Mouse (Mus musculus) embryonic facial prominence, embryonic 11.5 days (tissue): ENCODE measurements around the gene Usp8. TPM values are rescaled to one million over a fixed set of nuclear protein-coding genes. Genes with fewer than 3 reads are reported as not detected.
A peak's percentile ranks its signal among the peaks of the same experiment; 100 is the strongest.

Experiments
- ATAC-seq: fragments of 200-750 bp; cut with Nextera tagmentation; replicated peaks from 2 replicates; pipeline ENCODE4 v1.8.0; 2017; ENCODE audit warnings: low read depth; ENCODE audit not compliant: insufficient number of reproducible peaks, low FRiP score, low TSS enrichment
- DNase-seq: peaks from one replicate; pipeline ENCODE4 v3.0.0-alpha.2; 2015; ENCODE audit warnings: low spot score
- H3K27ac ChIP-seq: fragments of 300-500 bp; sonication (generic); replicated peaks from 2 replicates; pipeline ENCODE4 v1.5.1; 2014; ENCODE audit warnings: mild to moderate bottlenecking, low read depth, low read length, control low read depth
- H3K27me3 ChIP-seq: fragments of 300-500 bp; sonication (generic); 2 replicates; pipeline ENCODE4 v1.6.1; 2014; ENCODE audit warnings: mild to moderate bottlenecking, low read length, moderate library complexity, mixed read lengths; ENCODE audit not compliant: control insufficient read depth, insufficient read depth
- H3K36me3 ChIP-seq: fragments of 300-500 bp; sonication (generic); replicated peaks from 2 replicates; pipeline ENCODE4 v1.6.1; 2014; ENCODE audit warnings: low read depth, mild to moderate bottlenecking, low read length, moderate library complexity, mixed read lengths; ENCODE audit not compliant: control insufficient read depth, insufficient read depth
- H3K4me1 ChIP-seq: fragments of 300-500 bp; sonication (generic); 2 replicates; pipeline ENCODE4 v1.6.1; 2014; ENCODE audit warnings: low read length, mixed read lengths; ENCODE audit not compliant: control insufficient read depth, insufficient read depth
- H3K4me2 ChIP-seq: fragments of 300-500 bp; sonication (generic); 2 replicates; pipeline ENCODE4 v1.6.1; 2014; ENCODE audit warnings: low read depth, mild to moderate bottlenecking, control low read depth, low read length, moderate library complexity
- H3K4me3 ChIP-seq: fragments of 300-500 bp; sonication (generic); 2 replicates; pipeline ENCODE4 v1.5.1; 2014; ENCODE audit warnings: low read depth, low read length, control low read depth
- H3K9ac ChIP-seq: fragments of 300-500 bp; sonication (generic); replicated peaks from 2 replicates; pipeline ENCODE4 v1.6.1; 2014; ENCODE audit warnings: mild to moderate bottlenecking, control low read depth, low read length
- H3K9me3 ChIP-seq: fragments of 300-500 bp; sonication (generic); replicated peaks from 2 replicates; pipeline ENCODE4 v1.6.1; 2016; ENCODE audit warnings: mild to moderate bottlenecking, low read length, inconsistent platforms, mixed read lengths; ENCODE audit not compliant: control insufficient read depth
- WGBS: fragments of 180-500 bp; shearing (Covaris S2); extraction: QIAGEN DNeasy Blood & Tissue Kit; methylation state at CpG from one replicate; pipeline ENCODE4 v1.1.7; 2014; 5-methylcytosine and 5-hydroxymethylcytosine counted together
- polyA plus RNA-seq: library from polyadenylated mRNA; unstranded; fragments of >200 nt; fragmentation: Nextera tagmentation; extraction: Ambion mirVana; gene quantifications from 2 replicates; pipeline ENCODE4 v1.2.1, GENCODE M21; 2014

The Usp8 gene
- polyA plus RNA-seq, result 48.6 and 52.5 TPM in 2 replicates

DNA sequence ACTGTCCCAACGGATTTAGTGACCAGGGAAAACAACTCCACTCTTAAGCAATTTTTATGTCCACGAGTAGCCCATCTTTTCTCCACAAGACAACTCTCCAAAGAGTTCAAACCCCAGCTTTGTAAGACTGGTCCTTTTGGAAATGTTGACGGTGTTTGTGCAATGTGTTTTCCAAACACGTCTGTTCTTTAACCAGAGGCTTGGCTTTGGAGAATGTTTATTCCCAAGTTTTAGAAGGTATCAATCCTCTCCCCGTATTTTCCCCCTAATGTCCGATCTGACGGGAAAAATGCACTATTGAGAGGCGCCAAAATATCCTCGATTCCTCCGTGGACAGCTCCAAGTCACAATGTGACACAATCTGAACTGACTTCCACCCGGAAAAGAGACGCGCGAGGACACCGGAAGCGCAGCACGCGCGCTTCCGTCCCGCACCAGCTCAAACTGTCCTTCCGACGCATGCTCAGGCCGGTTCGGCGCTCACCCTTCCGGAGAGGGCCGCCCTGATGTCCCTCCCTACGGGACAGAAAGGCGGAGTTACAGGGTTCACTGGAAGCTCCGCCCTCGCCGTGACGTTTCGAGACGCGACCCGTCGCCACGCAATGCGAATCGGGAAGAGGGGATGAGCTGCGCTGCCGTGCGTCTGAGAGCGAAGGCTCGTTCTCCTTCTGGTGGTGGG lies at the start of gene Usp8:
Gene Usp8 (plus strand): TSS at position 570 of the 679 bp plus-strand sequence.
- peak; percentile 98 for DNase-seq
- no peaks in the 10 kb centered on the region for H3K27me3 ChIP-seq
- H3K27ac ChIP-seq, result 0 out of 2 replicates have a peak within 1 kb of the TSS, but pooled peaks have one; percentile 47
- H3K36me3 ChIP-seq, result no peaks in the 10 kb centered on the region
- H3K9me3 ChIP-seq, result no peaks in the 10 kb centered on the region
- H3K4me2 ChIP-seq, result peak within 1 kb of the TSS; percentile 48
- H3K4me3 ChIP-seq, result peak within 1 kb of the TSS; percentile 89
- no peaks in the 10 kb centered on the region for H3K4me1 ChIP-seq
- peak within 1 kb of the TSS; percentile 91 for H3K9ac ChIP-seq
- ATAC-seq, result peak; percentile 99
- WGBS, result 2% methylated on average over 47 of the region's 47 CpGs

DNA sequence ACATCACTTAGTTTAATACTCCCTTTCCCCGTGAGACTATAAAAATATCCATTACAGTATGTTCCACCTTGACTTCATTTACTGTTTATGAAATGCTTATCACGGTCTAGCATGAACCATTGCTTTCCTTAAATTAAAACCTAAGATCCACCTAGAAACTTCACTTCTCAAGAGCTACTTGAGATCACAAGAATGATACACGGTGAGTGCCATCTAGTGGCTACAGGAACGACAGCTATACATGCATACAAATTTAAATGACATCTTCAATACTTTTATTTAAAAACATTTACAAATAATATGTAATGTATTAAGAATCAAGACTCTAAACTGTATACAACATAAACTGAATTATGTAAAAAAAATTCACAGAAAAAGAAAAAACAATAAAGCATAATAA lies 43.6 kb upstream of the Usp8 start:
- DNase-seq (peak; percentile 62), ATAC-seq (no peak)
- no peaks in the 10 kb centered on the region for H3K4me1 ChIP-seq
- no peak overlapping the region for H3K27ac ChIP-seq
- no peaks in the 10 kb centered on the region for H3K27me3 ChIP-seq
- H3K4me3 ChIP-seq, result no peak overlapping the region
- WGBS, result 68% methylated on average over 4 of the region's 4 CpGs
- H3K9me3 ChIP-seq, result no peaks in the 10 kb centered on the region
- no peak overlapping the region for H3K9ac ChIP-seq
- H3K4me2 ChIP-seq, result no peak overlapping the region
- no peaks in the 10 kb centered on the region; the same call in 1 of the 2 replicates for H3K36me3 ChIP-seq

DNA sequence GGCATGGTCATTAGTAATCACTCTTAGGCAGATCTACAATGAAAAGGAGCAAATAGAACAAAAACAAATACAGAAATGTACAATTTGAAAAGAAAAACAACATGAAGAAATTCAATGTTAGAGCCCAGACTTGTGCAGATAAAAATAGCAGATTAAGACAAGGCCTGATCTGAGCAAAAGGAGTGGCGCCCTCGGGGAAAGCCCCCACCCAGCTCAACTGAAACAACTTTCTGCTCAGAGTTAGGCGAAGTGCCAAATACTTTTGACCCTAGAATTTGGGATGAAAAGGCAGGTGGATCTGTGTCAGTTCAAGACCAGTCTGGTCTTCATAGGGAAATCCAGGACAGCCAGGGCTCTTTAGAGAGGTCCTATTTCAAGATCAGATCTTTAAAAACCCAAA lies 41.1 kb upstream of the Usp8 start:
- no peak for ATAC-seq
- Histone ChIP-seq H3K9ac (no peak overlapping the region), H3K4me2 (no peak overlapping the region), H3K9me3 (no peaks in the 10 kb centered on the region), H3K4me1 (no peaks in the 10 kb centered on the region), H3K36me3 (no peaks in the 10 kb centered on the region; the same call in 1 of the 2 replicates), H3K27me3 (no peaks in the 10 kb centered on the region), H3K27ac (no peak overlapping the region), H3K4me3 (no peak overlapping the region)
- no peak for DNase-seq
- 88% methylated on average over 3 of the region's 3 CpGs for WGBS

DNA sequence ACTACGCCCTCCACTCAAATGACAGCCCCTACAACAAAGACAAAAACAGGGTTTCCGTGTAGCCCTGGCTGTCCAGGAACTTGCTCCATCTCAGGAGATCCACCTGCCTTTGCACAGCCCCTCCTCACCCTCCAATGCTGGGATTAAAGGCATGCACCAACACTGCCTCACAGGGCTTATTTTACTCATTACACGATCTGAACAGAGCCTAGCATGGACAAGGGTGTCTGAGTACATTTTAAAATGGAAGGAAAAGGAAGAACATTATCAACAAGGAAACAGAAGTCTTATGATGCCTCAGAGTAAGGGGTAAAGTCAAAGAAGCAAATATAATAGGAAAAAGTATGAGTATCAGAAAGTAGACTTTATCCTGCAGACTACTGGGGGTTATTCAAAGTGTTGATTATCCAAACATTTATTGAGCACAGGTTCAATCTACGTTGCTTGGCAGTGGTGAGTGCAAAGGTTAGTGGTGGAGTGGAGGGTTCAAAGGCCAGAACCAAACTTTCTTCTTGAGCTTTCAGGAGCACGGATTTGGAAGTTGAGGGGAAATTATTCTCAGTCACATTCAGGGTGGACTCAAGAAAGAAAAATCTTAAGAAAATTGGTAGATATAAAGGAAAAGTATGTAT lies 38.4 kb upstream of the Usp8 start:
- Histone ChIP-seq H3K27me3 (no peaks in the 10 kb centered on the region), H3K36me3 (no peaks in the 10 kb centered on the region; the same call in 1 of the 2 replicates), H3K4me2 (no peak overlapping the region), H3K4me3 (no peak overlapping the region), H3K9ac (no peak overlapping the region), H3K4me1 (no peaks in the 10 kb centered on the region), H3K9me3 (no peaks in the 10 kb centered on the region), H3K27ac (no peak overlapping the region)
- 92% methylated on average over 5 of the region's 5 CpGs for WGBS
- DNase-seq, result no peak
- no peak for ATAC-seq

DNA sequence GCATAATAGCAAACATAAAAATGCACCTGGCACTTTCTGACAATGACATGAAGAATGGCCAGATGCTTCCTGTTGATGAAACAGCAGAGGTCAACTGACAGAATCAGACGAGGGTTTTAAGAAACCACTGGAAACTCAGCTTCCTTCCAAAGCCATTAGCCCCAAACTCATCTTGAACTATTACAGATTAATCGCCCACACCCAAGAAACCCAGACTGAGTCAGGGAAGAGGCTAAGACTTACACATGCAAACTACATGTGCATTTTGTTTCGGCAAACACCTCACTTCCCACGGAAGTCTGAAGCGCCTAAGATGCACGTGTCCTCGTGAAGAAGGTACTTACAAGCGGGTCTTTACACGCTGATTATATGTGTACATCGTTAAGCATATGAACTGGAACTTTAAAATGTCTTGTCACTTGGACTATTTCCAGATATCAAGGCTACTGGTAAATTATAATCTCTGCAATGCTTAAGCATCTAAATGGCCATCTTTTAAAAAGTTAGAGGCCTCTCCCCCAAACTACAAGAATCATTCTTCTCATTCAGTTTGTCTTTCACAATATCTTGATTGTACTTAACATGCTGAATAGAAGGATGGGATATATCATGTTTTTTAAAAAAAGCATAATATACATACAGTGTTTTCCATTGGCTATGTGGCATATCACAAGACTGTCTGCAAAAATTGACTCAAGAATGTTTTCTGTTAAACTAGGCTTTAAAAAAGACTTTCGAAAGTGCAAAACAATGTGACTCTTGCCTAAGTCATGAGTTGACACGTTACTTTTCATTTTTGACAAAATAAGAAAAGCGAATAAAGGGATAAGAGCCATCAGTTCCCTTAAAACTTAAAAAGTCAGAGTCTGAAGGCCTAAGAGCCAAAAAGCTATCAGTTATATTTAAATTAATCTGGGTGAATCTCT lies 33.5 kb upstream of the Usp8 start:
- no peak for ATAC-seq
- Histone ChIP-seq H3K27ac (no peak overlapping the region), H3K9ac (peak overlapping the region; percentile 100), H3K9me3 (no peaks in the 10 kb centered on the region), H3K36me3 (no peaks in the 10 kb centered on the region; the same call in 1 of the 2 replicates), H3K4me2 (peak overlapping the region; percentile 27), H3K4me1 (no peaks in the 10 kb centered on the region), H3K4me3 (peak overlapping the region; percentile 86), H3K27me3 (no peaks in the 10 kb centered on the region)
- 70% methylated on average over 13 of the region's 13 CpGs for WGBS
- DNase-seq, result no peak

DNA sequence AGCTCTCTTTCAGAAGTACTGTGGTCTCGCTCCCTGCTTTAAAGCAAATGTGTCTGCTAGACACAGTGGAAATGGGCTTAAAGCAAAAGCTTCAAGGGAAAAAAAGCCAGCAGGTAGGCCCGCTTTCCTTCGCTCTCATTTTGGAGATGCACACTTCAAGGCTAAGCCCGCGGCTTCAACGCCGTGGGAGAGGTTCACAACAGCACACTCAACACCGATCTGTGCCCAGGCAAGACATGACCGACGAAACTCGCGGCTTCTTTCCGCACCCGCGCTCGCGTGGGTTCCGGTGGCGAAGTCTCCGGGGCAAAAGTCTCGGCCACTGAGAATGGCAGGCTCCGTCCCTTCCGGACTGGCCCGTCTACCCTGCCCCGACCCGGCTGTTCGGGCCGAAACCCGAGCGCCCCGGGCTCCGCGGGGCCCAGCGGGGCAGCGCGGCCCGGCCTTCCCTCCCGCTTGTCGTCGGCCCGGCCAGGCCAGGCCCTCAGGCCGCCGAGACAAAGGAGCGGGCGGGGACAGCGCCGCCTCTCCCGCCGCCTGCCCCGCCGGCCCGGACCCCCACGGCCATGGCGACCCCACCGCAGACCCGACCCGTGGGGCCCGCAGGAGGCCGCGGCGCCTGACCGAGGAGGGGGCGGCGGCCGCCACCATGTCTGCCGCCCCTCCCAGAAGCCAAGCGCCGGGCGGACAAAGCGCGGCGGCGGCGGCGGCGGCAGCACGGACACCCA lies 32.5 kb upstream of the Usp8 start:
- no peaks in the 10 kb centered on the region; the same call in 1 of the 2 replicates for H3K36me3 ChIP-seq
- WGBS, result 0% methylated on average over 69 of the region's 77 CpGs
- H3K27ac ChIP-seq, result peak overlapping the region; percentile 100
- H3K4me1 ChIP-seq, result no peaks in the 10 kb centered on the region
- peak overlapping the region; percentile 86 for H3K4me3 ChIP-seq
- H3K4me2 ChIP-seq, result peak overlapping the region; percentile 27
- H3K9me3 ChIP-seq, result no peaks in the 10 kb centered on the region
- peak; percentile 56 for DNase-seq
- H3K27me3 ChIP-seq, result no peaks in the 10 kb centered on the region
- ATAC-seq, result peak; percentile 63
- H3K9ac ChIP-seq, result peak overlapping the region; percentile 100
